ENCODE assay signal across 15 mouse cellular contexts in genomic region chr3:147082255-147082943, GRCm38 (mm10).
A peak's percentile ranks its signal among the peaks of the same experiment; 100 is the strongest.
DNase-seq lines count a peak whose midpoint lies in the region; ATAC-seq lines count a peak whose summit lies in the region.
"Had no signal": no experiment of that assay in that cellular context is flagged by ENCODE, and none has a peak within 500 bp of the region (broad histone marks: within the 10 kb centered on the region; RNA-seq: fewer than 3 reads in every experiment).

No protein-coding gene starts in this region.

- 0 out of 2 replicates have a peak overlapping the region, but pooled peaks have one; percentile 42 for H3K27ac ChIP-seq in heart, embryonic 10.5 days
- 0 out of 2 replicates have a peak overlapping the region, but pooled peaks have one; percentile 40 for H3K27ac ChIP-seq in forebrain, embryonic 15.5 days (replicated peaks)
- H3K27ac ChIP-seq: intestine, embryonic 15.5 days; limb, embryonic 15.5 days had no signal

- WGBS in heart, embryonic 10.5 days: 51% methylated on average over 7 of the region's 7 CpGs
- 7% methylated on average over 7 of the region's 7 CpGs for WGBS in forebrain, embryonic 15.5 days

- no peaks in the 10 kb centered on the region for H3K27me3 ChIP-seq in heart, embryonic 10.5 days (ENCODE audit: insufficient read depth, poor library complexity, severe bottlenecking)
- no peaks in the 10 kb centered on the region for H3K27me3 ChIP-seq in forebrain, embryonic 15.5 days
- H3K27me3 ChIP-seq: intestine, embryonic 15.5 days; limb, embryonic 15.5 days had no signal

- no peak for DNase-seq in heart, embryonic 10.5 days (ENCODE audit: low spot score)
- no peak for DNase-seq in heart, postnatal 10 days
- DNase-seq in embryo, embryonic 10.5 days (ENCODE audit: low spot score): peak; percentile 67
- DNase-seq in neural tube, embryonic 10.5 days (ENCODE audit: extremely low spot score, low spot score): peak; percentile 32
- DNase-seq in spleen, adult 12 weeks (ENCODE audit: low spot score): no peak
- DNase-seq in testis, postnatal 14 days (ENCODE audit: low spot score): no peak
- DNase-seq in cerebellum, adult 9-10 months: no peak
- DNase-seq: adrenal gland, postnatal 10 days; cerebellum, adult 18-20 months; gastrocnemius, postnatal 25 days; lung, postnatal 10 days; thymus, adult 18-20 months had no signal

- no peaks in the 10 kb centered on the region for H3K9me3 ChIP-seq in heart, embryonic 10.5 days
- no peaks in the 10 kb centered on the region for H3K9me3 ChIP-seq in forebrain, embryonic 15.5 days
- H3K9me3 ChIP-seq: intestine, embryonic 15.5 days; limb, embryonic 15.5 days had no signal

- no peak overlapping the region for H3K9ac ChIP-seq in forebrain, embryonic 15.5 days (replicated peaks)
- H3K9ac ChIP-seq: intestine, embryonic 15.5 days; limb, embryonic 15.5 days had no signal

- H3K4me2 ChIP-seq in forebrain, embryonic 15.5 days (replicated peaks): no peak overlapping the region
- H3K4me2 ChIP-seq: intestine, embryonic 15.5 days had no signal

- H3K36me3 ChIP-seq in heart, embryonic 10.5 days: no peaks in the 10 kb centered on the region
- no peaks in the 10 kb centered on the region for H3K36me3 ChIP-seq in forebrain, embryonic 15.5 days
- H3K36me3 ChIP-seq: intestine, embryonic 15.5 days; limb, embryonic 15.5 days had no signal

- intact Hi-C loops in heart, postnatal 10 days (cut with DNase I): no loop called here

- no peak for ATAC-seq in forebrain, embryonic 15.5 days (replicated peaks)
- ATAC-seq: intestine, embryonic 15.5 days had no signal

- no peak overlapping the region for H3K4me3 ChIP-seq in heart, embryonic 10.5 days
- H3K4me3 ChIP-seq in forebrain, embryonic 15.5 days: no peak overlapping the region
- H3K4me3 ChIP-seq: intestine, embryonic 15.5 days; limb, embryonic 15.5 days had no signal

- H3K4me1 ChIP-seq in heart, embryonic 10.5 days: no peaks in the 10 kb centered on the region; the same call in 1 of the 2 replicates
- peaks cover 46% of the 10 kb centered on the region for H3K4me1 ChIP-seq in forebrain, embryonic 15.5 days
- H3K4me1 ChIP-seq: intestine, embryonic 15.5 days; limb, embryonic 15.5 days had no signal

Comparison
In these comparisons a context has a peak if more than half of its experiments do, and no peak if none do; other contexts are left out.
1. DNase-seq: peak in embryo, embryonic 10.5 days (single experiment) and neural tube, embryonic 10.5 days (single experiment); none in heart, embryonic 10.5 days (single experiment), heart, postnatal 10 days (0 of 2), spleen, adult 12 weeks (single experiment), testis, postnatal 14 days (single experiment) and cerebellum, adult 9-10 months (single experiment).